Mouse (Mus musculus) MEL (cell line): ENCODE results near the gene Cyp2u1. TPM values are rescaled to one million over a fixed set of nuclear protein-coding genes. Genes with fewer than 3 reads are reported as not detected.

Source experiments
- DNase-seq: peaks from one replicate; pipeline ENCODE4 v3.0.0; 2011; ENCODE audit warnings: low read depth, low spot score
- H3K27ac ChIP-seq: 2 replicates; pipeline ENCODE4 v1.5.1; 2012; ENCODE audit warnings: low read depth, mild to moderate bottlenecking, control low read depth, low read length, moderate library complexity; ENCODE audit not compliant: control insufficient read depth
- H3K27me3 ChIP-seq, 2 experiments: fragments of 150-350 bp in 1 of 2; sonication (generic) in 1 of 2; 2 replicates each; pipeline ENCODE4 v1.6.1; 2012; ENCODE audit warnings: low read length in 2 of 2, mild to moderate bottlenecking in 2 of 2, improper control_type of control experiment in 1 of 2, moderate library complexity in 1 of 2; ENCODE audit not compliant: insufficient read depth in 2 of 2, control insufficient read depth in 1 of 2
- H3K36me3 ChIP-seq, 2 experiments: 2 replicates each; pipeline ENCODE4 v1.6.1; 2012 to 2014; ENCODE audit warnings: low read length in 2 of 2, improper control_type of control experiment in 1 of 2, inconsistent platforms in 1 of 2, mild to moderate bottlenecking in 1 of 2; ENCODE audit not compliant: insufficient read depth in 2 of 2, control insufficient read depth in 1 of 2
- H3K4me1 ChIP-seq, 2 experiments: fragments of 150-350 bp in 1 of 2; sonication (generic) in 1 of 2; 2 replicates each; pipeline ENCODE4 v1.6.1; 2012; ENCODE audit warnings: low read length in 2 of 2, improper control_type of control experiment in 1 of 2, mild to moderate bottlenecking in 1 of 2; ENCODE audit not compliant: insufficient read depth in 2 of 2, control insufficient read depth in 1 of 2
- H3K4me3 ChIP-seq, 2 experiments: fragments of 150-350 bp in 1 of 2; sonication (generic) in 1 of 2; 2 replicates each; pipeline ENCODE4 v1.5.1; 2012; ENCODE audit warnings: low read depth in 2 of 2, low read length in 2 of 2, mild to moderate bottlenecking in 2 of 2, moderate library complexity in 2 of 2, control low read depth in 1 of 2, improper control_type of control experiment in 1 of 2; ENCODE audit not compliant: control insufficient read depth in 1 of 2, insufficient read depth in 1 of 2
- H3K79me2 ChIP-seq: 2 replicates; pipeline ENCODE4 v1.6.1; 2012; ENCODE audit warnings: mild to moderate bottlenecking, low read length, moderate library complexity; ENCODE audit not compliant: control insufficient read depth, poor library complexity, insufficient read depth
- H3K9ac ChIP-seq: 2 replicates; pipeline ENCODE4 v1.6.1; 2012; ENCODE audit warnings: low read depth, mild to moderate bottlenecking, control low read depth, low read length, moderate library complexity; ENCODE audit not compliant: control insufficient read depth, poor library complexity, severe bottlenecking
- H3K9me3 ChIP-seq: fragments of 150-350 bp; sonication (generic); replicated peaks from 2 replicates; pipeline ENCODE4 v1.6.1; 2012; ENCODE audit warnings: mild to moderate bottlenecking, low read length, improper control_type of control experiment, moderate library complexity; ENCODE audit not compliant: insufficient read depth
- BHLHE40 ChIP-seq: IDR thresholded peaks from 2 replicates; pipeline ENCODE4 v1.6.1; 2012; ENCODE audit warnings: low read depth, mild to moderate bottlenecking, inconsistent platforms, low read length, improper control_type of control experiment, borderline replicate concordance
- CHD1 ChIP-seq: IDR thresholded peaks from 2 replicates; pipeline ENCODE4 v1.6.1; 2012; ENCODE audit warnings: low read depth, mild to moderate bottlenecking, inconsistent platforms, low read length, improper control_type of control experiment
- CTCF ChIP-seq, 3 experiments: IDR thresholded peaks in 2 of 3; conservative IDR thresholded peaks in 1 of 3; 2 replicates each; pipeline ENCODE4 v1.5.1; 2011 to 2012; ENCODE audit warnings: low read length in 3 of 3, low read depth in 2 of 3, mild to moderate bottlenecking in 2 of 3, improper control_type of control experiment in 1 of 3, inconsistent platforms in 1 of 3, mixed read lengths in 1 of 3, moderate library complexity in 1 of 3; ENCODE audit not compliant: control insufficient read depth in 1 of 3, insufficient read depth in 1 of 3, poor library complexity in 1 of 3, severe bottlenecking in 1 of 3
- E2F4 ChIP-seq: IDR thresholded peaks from 2 replicates; pipeline ENCODE4 v1.6.1; 2011; ENCODE audit warnings: low read depth, low read length, improper control_type of control experiment, borderline replicate concordance
- ETS1 ChIP-seq: IDR thresholded peaks from 2 replicates; pipeline ENCODE4 v1.6.1; 2012; ENCODE audit warnings: low read depth, mild to moderate bottlenecking, inconsistent platforms, low read length, improper control_type of control experiment, moderate library complexity
- MAFK ChIP-seq: IDR thresholded peaks from 2 replicates; pipeline ENCODE4 v1.6.1; 2011; ENCODE audit warnings: low read depth, mild to moderate bottlenecking, low read length, improper control_type of control experiment, borderline replicate concordance
- MAX ChIP-seq: IDR thresholded peaks from 2 replicates; pipeline ENCODE4 v1.6.1; 2011; ENCODE audit warnings: low read length, improper control_type of control experiment
- RCOR1 ChIP-seq: IDR thresholded peaks from 2 replicates; pipeline ENCODE4 v1.6.1; 2012; ENCODE audit warnings: low read depth, mild to moderate bottlenecking, inconsistent platforms, low read length, improper control_type of control experiment
- SMC3 ChIP-seq: IDR thresholded peaks from 2 replicates; pipeline ENCODE4 v1.6.1; 2011; ENCODE audit warnings: low read depth, low read length, improper control_type of control experiment
- TAL1 ChIP-seq: IDR thresholded peaks from 2 replicates; pipeline ENCODE4 v1.6.1; 2012; ENCODE audit warnings: mild to moderate bottlenecking, inconsistent platforms, low read length, moderate library complexity, mixed read lengths
- TBP ChIP-seq: IDR thresholded peaks from 2 replicates; pipeline ENCODE4 v1.8.0; 2011; ENCODE audit warnings: low read depth, low read length, improper control_type of control experiment
- TCF12 ChIP-seq: IDR thresholded peaks from 2 replicates; pipeline ENCODE4 v1.6.1; 2014; ENCODE audit warnings: low read depth, mild to moderate bottlenecking, inconsistent platforms, low read length, improper control_type of control experiment, moderate library complexity
- UBTF ChIP-seq: IDR thresholded peaks from 2 replicates; pipeline ENCODE4 v1.6.1; 2012; ENCODE audit warnings: low read depth, mild to moderate bottlenecking, inconsistent platforms, low read length, improper control_type of control experiment, moderate library complexity, borderline replicate concordance; ENCODE audit not compliant: insufficient read depth
- USF1 ChIP-seq: IDR thresholded peaks from 2 replicates; pipeline ENCODE4 v1.6.1; 2014; ENCODE audit warnings: low read depth, mild to moderate bottlenecking, inconsistent platforms, low read length, improper control_type of control experiment, moderate library complexity
- USF2 ChIP-seq, 2 experiments: IDR thresholded peaks; 2 replicates each; pipeline ENCODE4 v1.6.1; 2011 to 2012; ENCODE audit warnings: improper control_type of control experiment in 2 of 2, low read length in 2 of 2, borderline replicate concordance in 1 of 2, inconsistent platforms in 1 of 2, low read depth in 1 of 2, mild to moderate bottlenecking in 1 of 2; ENCODE audit not compliant: insufficient read depth in 1 of 2
- ZC3H11A ChIP-seq: IDR thresholded peaks from 2 replicates; pipeline ENCODE4 v1.6.1; 2012; ENCODE audit warnings: low read depth, mild to moderate bottlenecking, inconsistent platforms, low read length, improper control_type of control experiment
- ZKSCAN1 ChIP-seq: IDR thresholded peaks from 2 replicates; pipeline ENCODE4 v1.6.1; 2012; ENCODE audit warnings: low read depth, mild to moderate bottlenecking, inconsistent platforms, low read length, improper control_type of control experiment, moderate library complexity
- ZMIZ1 ChIP-seq: IDR thresholded peaks from 2 replicates; pipeline ENCODE4 v1.6.1; 2012; ENCODE audit warnings: low read depth, mild to moderate bottlenecking, inconsistent platforms, low read length, improper control_type of control experiment, moderate library complexity
- ZNF384 ChIP-seq: IDR thresholded peaks from 2 replicates; pipeline ENCODE4 v1.6.1; 2012; ENCODE audit warnings: low read depth, mild to moderate bottlenecking, inconsistent platforms, low read length, improper control_type of control experiment
- polyA plus RNA-seq, 2 experiments: library from polyadenylated mRNA; stranded (reverse) in 1 of 2; unstranded in 1 of 2; fragments of >175 nt in 1 of 2; fragments of >200 nt in 1 of 2; gene quantifications; 2 replicates each; pipeline versions ENCODE4 v1.2.1 to v1.2.4; 2012; ENCODE audit warnings: low replicate concordance in 2 of 2, low read depth in 1 of 2; ENCODE audit not compliant: insufficient read length in 2 of 2, insufficient read depth in 1 of 2, missing spikeins in 1 of 2
- total RNA-seq: library from RNA; depleted of rRNA; stranded (reverse); fragments of 300-350 nt; gene quantifications from 2 replicates; pipeline ENCODE4 v1.2.3, GENCODE M21; 2012

Gene Cyp2u1
- total and polyA plus RNA-seq, 3 experiments = 3.6 to 4.5 TPM; not detected in 1

GRCm38 (mm10) chr3:131271157-131271556 lies 31.9 kb downstream of the Cyp2u1 start (continued):
- TF ChIP-seq UBTF (no peak), MAFK (0 out of 2 replicates have a peak, but pooled peaks have one; percentile 16), ZMIZ1 (no peak), BHLHE40 (no peak), E2F4 (no peak), RCOR1 (peak; percentile 90), CHD1 (no peak), TCF12 (peak; percentile 87), SMC3 (no peak), TBP (no peak), ZNF384 (no peak), TAL1 (peak; percentile 77), ETS1 (peak; percentile 77), ZKSCAN1 (no peak)
- TF ChIP-seq, all 39 proteins: peak for 10

DNA sequence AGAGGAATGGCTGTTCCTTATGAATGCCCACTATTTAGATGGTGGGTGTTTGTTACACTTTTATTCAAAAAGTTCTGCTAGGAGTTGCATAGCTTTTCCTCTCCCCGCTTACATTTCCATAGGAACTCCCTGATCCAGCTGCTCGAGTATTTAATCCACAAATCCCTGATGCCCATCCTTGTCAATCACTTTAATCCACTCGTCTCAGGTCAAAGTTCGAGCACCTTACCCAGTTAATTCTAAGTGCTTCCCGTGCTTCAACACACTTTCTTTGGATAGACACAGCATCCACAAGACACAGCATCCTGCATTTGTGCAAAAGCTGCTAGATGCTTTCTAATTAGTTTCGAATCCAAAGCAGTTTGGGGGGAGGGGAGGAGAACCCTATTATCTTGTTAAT lies 32.6 kb downstream of the Cyp2u1 start:
- Histone ChIP-seq H3K4me3 (no peak overlapping the region), H3K9ac (no peak overlapping the region), H3K27ac (no peak overlapping the region), H3K79me2 (no peaks in the 10 kb centered on the region; the same call in 1 of the 2 replicates), H3K9me3 (no peaks in the 10 kb centered on the region), H3K4me1 (peaks cover 4 to 8% of the 10 kb centered on the region in 2 experiments; a peak in 3 of 4 replicates), H3K27me3 (no peaks in the 10 kb centered on the region), H3K36me3 (peaks cover 0 to 8% of the 10 kb centered on the region in 2 experiments; a peak in 2 of 4 replicates)
- no peak for DNase-seq
- no peak for TF ChIP-seq USF2 (IDR thresholded peaks at IDR 0.05; ENCODE audit: borderline replicate concordance in 1 of 2, insufficient read depth in 1 of 2, low read depth in 1 of 2, low read length in 2 of 2)
- no peak for TF ChIP-seq ZC3H11A
- no peak for TF ChIP-seq CTCF (IDR thresholded peaks at IDR 0.05 in 2 of 3, conservative IDR thresholded peaks at IDR 0.05 in 1 of 3; ENCODE audit: control insufficient read depth in 1 of 3, insufficient read depth in 1 of 3, low read depth in 2 of 3, low read length in 3 of 3, poor library complexity in 1 of 3, severe bottlenecking in 1 of 3)
- TF ChIP-seq USF1 = no peak
- no peak for TF ChIP-seq TBP
- no peak for TF ChIP-seq MAX
